Mouse (Mus musculus): ENCODE measurements around the gene Aatk. TPM values are rescaled to one million over a fixed set of nuclear protein-coding genes. Genes with fewer than 3 reads are reported as not detected.

Gene Aatk
- total and polyA plus RNA-seq, 2 experiments from 2014 or later, result 0.71 to 22.1 TPM

DNA sequence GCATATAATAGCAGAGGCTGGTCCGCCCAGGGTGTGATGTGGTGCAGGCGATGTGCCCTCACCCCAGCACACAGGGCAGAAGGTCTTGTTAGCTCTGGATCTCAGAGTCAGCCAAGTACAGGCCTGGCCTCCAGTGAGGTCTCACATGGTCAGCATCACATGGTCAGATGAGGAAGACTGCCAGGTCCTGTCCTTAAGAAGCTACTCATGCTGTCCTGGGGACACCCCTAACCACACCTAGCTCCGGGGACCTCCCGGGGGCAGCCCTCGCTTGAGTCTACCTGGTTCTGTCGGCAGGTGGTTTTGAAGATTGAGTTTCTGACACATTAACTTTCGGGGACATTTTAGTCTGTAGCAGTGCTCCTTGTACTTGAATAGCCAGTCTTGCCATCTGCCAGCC is 58.6 kb downstream of the Aatk start:
- Histone ChIP-seq H3K9me3 (replicated peaks; ENCODE audit: control insufficient read depth, low read length) (no peaks in the 10 kb centered on the region), H3K4me2 (ENCODE audit: low read depth, low read length) (no peak overlapping the region), H3K9ac (replicated peaks; ENCODE audit: low read depth, low read length) (no peak overlapping the region), H3K4me1 (ENCODE audit: control insufficient read depth, insufficient read depth) (0 out of 2 replicates have a peak, but pooled peaks cover 22% of the 10 kb centered on the region), H3K27me3 (ENCODE audit: control insufficient read depth, insufficient read depth, low read length) (no peaks in the 10 kb centered on the region), H3K27ac (ENCODE audit: low read depth) (0 out of 2 replicates have a peak overlapping the region, but pooled peaks have one; percentile 44), H3K36me3 (replicated peaks; ENCODE audit: control insufficient read depth, insufficient read depth, low read length) (peaks cover 6% of the 10 kb centered on the region; the same call in 1 of the 2 replicates), H3K4me3 (ENCODE audit: low read depth, low read length) (no peak overlapping the region)
- DNase-seq (ENCODE audit: low spot score), result no peak
- WGBS, result 97% methylated on average over 7 of the region's 7 CpGs
- TF ChIP-seq CTCF (IDR thresholded peaks at IDR 0.05; ENCODE audit: low read depth) (no peak), EP300 (IDR thresholded peaks at IDR 0.05; ENCODE audit: low read depth) (no peak)
- ATAC-seq (ENCODE audit: insufficient read depth, low read depth), result no peak

GRCm38 (mm10) chr11:119987876-119988275 is 59.1 kb downstream of the Aatk start:
- ATAC-seq (ENCODE audit: insufficient read depth, low read depth) (no peak), DNase-seq (ENCODE audit: low spot score) (no peak)
- peaks cover 7% of the 10 kb centered on the region; the same call in 1 of the 2 replicates for H3K36me3 ChIP-seq (replicated peaks; ENCODE audit: control insufficient read depth, insufficient read depth, low read length)
- no peak overlapping the region for H3K9ac ChIP-seq (replicated peaks; ENCODE audit: low read depth, low read length)
- H3K4me3 ChIP-seq (ENCODE audit: low read depth, low read length), result no peak overlapping the region
- TF ChIP-seq EP300 (IDR thresholded peaks at IDR 0.05; ENCODE audit: low read depth) (no peak), CTCF (IDR thresholded peaks at IDR 0.05; ENCODE audit: low read depth) (no peak)
- H3K4me1 ChIP-seq (ENCODE audit: control insufficient read depth, insufficient read depth), result 0 out of 2 replicates have a peak, but pooled peaks cover 22% of the 10 kb centered on the region
- H3K27me3 ChIP-seq (ENCODE audit: control insufficient read depth, insufficient read depth, low read length), result no peaks in the 10 kb centered on the region
- WGBS, result 85% methylated on average over 7 of the region's 7 CpGs
- H3K4me2 ChIP-seq (ENCODE audit: low read depth, low read length), result no peak overlapping the region
- H3K27ac ChIP-seq (ENCODE audit: low read depth), result no peak overlapping the region
- no peaks in the 10 kb centered on the region for H3K9me3 ChIP-seq (replicated peaks; ENCODE audit: control insufficient read depth, low read length)

GRCm38 (mm10) chr11:119986751-119987425 is 60.1 kb downstream of the Aatk start:
- TF ChIP-seq CTCF (IDR thresholded peaks at IDR 0.05; ENCODE audit: low read depth) (no peak), EP300 (IDR thresholded peaks at IDR 0.05; ENCODE audit: low read depth) (no peak)
- Histone ChIP-seq H3K36me3 (replicated peaks; ENCODE audit: control insufficient read depth, insufficient read depth, low read length) (peaks cover 17% of the 10 kb centered on the region), H3K9ac (replicated peaks; ENCODE audit: low read depth, low read length) (no peak overlapping the region), H3K4me2 (ENCODE audit: low read depth, low read length) (no peak overlapping the region), H3K27ac (ENCODE audit: low read depth) (no peak overlapping the region), H3K4me3 (ENCODE audit: low read depth, low read length) (no peak overlapping the region), H3K9me3 (replicated peaks; ENCODE audit: control insufficient read depth, low read length) (no peaks in the 10 kb centered on the region), H3K27me3 (ENCODE audit: control insufficient read depth, insufficient read depth, low read length) (no peaks in the 10 kb centered on the region), H3K4me1 (ENCODE audit: control insufficient read depth, insufficient read depth) (0 out of 2 replicates have a peak, but pooled peaks cover 22% of the 10 kb centered on the region)
- 82% methylated on average over 9 of the region's 9 CpGs for WGBS
- DNase-seq (ENCODE audit: low spot score), result no peak
- ATAC-seq (ENCODE audit: insufficient read depth, low read depth), result no peak

GRCm38 (mm10) chr11:119983151-119983550 is 63.8 kb downstream of the Aatk start:
- Histone ChIP-seq H3K36me3 (replicated peaks; ENCODE audit: control insufficient read depth, insufficient read depth, low read length) (peaks cover 18% of the 10 kb centered on the region), H3K4me3 (ENCODE audit: low read depth, low read length) (no peak overlapping the region), H3K9ac (replicated peaks; ENCODE audit: low read depth, low read length) (no peak overlapping the region), H3K4me2 (ENCODE audit: low read depth, low read length) (no peak overlapping the region), H3K27me3 (ENCODE audit: control insufficient read depth, insufficient read depth, low read length) (no peaks in the 10 kb centered on the region), H3K27ac (ENCODE audit: low read depth) (no peak overlapping the region), H3K9me3 (replicated peaks; ENCODE audit: control insufficient read depth, low read length) (no peaks in the 10 kb centered on the region), H3K4me1 (ENCODE audit: control insufficient read depth, insufficient read depth) (0 out of 2 replicates have a peak, but pooled peaks cover 4% of the 10 kb centered on the region)
- no peak for DNase-seq (ENCODE audit: low spot score)
- TF ChIP-seq EP300 (IDR thresholded peaks at IDR 0.05; ENCODE audit: low read depth), result no peak
- no peak for TF ChIP-seq CTCF (IDR thresholded peaks at IDR 0.05; ENCODE audit: low read depth)
- WGBS, result 77% methylated on average over 2 of the region's 2 CpGs
- ATAC-seq (ENCODE audit: insufficient read depth, low read depth), result no peak

DNA sequence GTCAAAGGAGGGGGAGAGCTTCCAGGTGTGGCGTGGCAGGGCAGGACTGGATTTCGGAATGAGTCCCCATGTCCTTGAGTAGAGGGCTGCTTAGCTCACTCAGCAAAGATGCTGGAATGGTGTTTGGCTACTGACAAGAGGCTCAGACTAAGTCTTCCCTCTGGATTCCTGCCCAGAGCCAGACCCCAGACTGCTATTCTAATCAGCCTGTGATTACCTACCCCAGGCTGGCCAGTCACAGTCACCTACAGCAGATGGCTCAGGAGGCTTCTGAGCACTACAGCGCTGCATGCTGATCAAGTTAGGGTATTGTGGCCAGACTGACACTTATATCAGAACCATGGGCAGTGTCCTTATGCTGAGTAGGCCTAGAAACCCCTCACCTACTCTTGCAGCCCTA is 64.7 kb downstream of the Aatk start:
- Histone ChIP-seq H3K9ac (replicated peaks; ENCODE audit: low read depth, low read length) (no peak overlapping the region), H3K36me3 (replicated peaks; ENCODE audit: control insufficient read depth, insufficient read depth, low read length) (peaks cover 18% of the 10 kb centered on the region), H3K27ac (ENCODE audit: low read depth) (no peak overlapping the region), H3K4me3 (ENCODE audit: low read depth, low read length) (no peak overlapping the region), H3K27me3 (ENCODE audit: control insufficient read depth, insufficient read depth, low read length) (no peaks in the 10 kb centered on the region), H3K4me1 (ENCODE audit: control insufficient read depth, insufficient read depth) (no peaks in the 10 kb centered on the region), H3K9me3 (replicated peaks; ENCODE audit: control insufficient read depth, low read length) (no peaks in the 10 kb centered on the region), H3K4me2 (ENCODE audit: low read depth, low read length) (no peak overlapping the region)
- no peak for DNase-seq (ENCODE audit: low spot score)
- TF ChIP-seq CTCF (IDR thresholded peaks at IDR 0.05; ENCODE audit: low read depth) (no peak), EP300 (IDR thresholded peaks at IDR 0.05; ENCODE audit: low read depth) (no peak)
- ATAC-seq (ENCODE audit: insufficient read depth, low read depth), result no peak
- 75% methylated on average over 3 of the region's 3 CpGs for WGBS

DNA sequence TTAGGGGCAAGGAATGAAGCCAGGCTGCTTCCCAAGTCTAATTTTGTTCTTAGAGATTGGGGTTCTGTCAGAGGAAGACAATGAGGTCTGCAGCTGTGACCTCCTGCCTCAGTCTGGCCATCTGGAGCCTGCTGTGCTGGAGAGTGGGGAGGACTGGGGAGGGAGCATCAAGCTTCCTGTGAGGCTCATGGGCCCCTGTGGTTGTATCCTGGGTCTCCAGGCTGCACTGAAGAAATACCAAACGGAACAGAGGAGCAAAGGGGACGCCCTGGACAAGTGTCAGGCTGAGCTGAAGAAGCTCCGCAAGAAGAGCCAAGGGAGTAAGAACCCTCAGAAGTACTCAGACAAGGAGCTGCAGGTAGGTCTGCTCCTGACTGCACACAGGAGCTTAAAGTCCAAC is 65.2 kb downstream of the Aatk start:
- Histone ChIP-seq H3K27ac (ENCODE audit: low read depth) (no peak overlapping the region), H3K36me3 (replicated peaks; ENCODE audit: control insufficient read depth, insufficient read depth, low read length) (peaks cover 18% of the 10 kb centered on the region), H3K4me2 (ENCODE audit: low read depth, low read length) (no peak overlapping the region), H3K9ac (replicated peaks; ENCODE audit: low read depth, low read length) (no peak overlapping the region), H3K4me3 (ENCODE audit: low read depth, low read length) (no peak overlapping the region), H3K4me1 (ENCODE audit: control insufficient read depth, insufficient read depth) (no peaks in the 10 kb centered on the region), H3K27me3 (ENCODE audit: control insufficient read depth, insufficient read depth, low read length) (no peaks in the 10 kb centered on the region), H3K9me3 (replicated peaks; ENCODE audit: control insufficient read depth, low read length) (no peaks in the 10 kb centered on the region)
- no peak for TF ChIP-seq EP300 (IDR thresholded peaks at IDR 0.05; ENCODE audit: low read depth)
- TF ChIP-seq CTCF (IDR thresholded peaks at IDR 0.05; ENCODE audit: low read depth), result no peak
- 63% methylated on average over 3 of the region's 3 CpGs for WGBS
- DNase-seq (ENCODE audit: low spot score), result no peak
- no peak for ATAC-seq (ENCODE audit: insufficient read depth, low read depth)

Measured in heart, postnatal 0 days (tissue).